Mouse (Mus musculus) embryonic facial prominence, embryonic 14.5 days (tissue): ENCODE results near the gene Gm10663. TPM values are rescaled to one million over a fixed set of nuclear protein-coding genes. Genes with fewer than 3 reads are reported as not detected.

Experiments
- ATAC-seq: fragments of 200-750 bp; cut with Nextera tagmentation; 2 replicates; pipeline ENCODE4 v1.8.0; 2017; ENCODE audit warnings: low read depth, moderate number of reproducible peaks, moderate TSS enrichment
- DNase-seq: peaks from one replicate; pipeline ENCODE4 v3.0.0-alpha.2; 2015; ENCODE audit warnings: low spot score
- H3K27ac ChIP-seq: fragments of 300-500 bp; sonication (generic); replicated peaks from 2 replicates; pipeline ENCODE4 v1.5.1; 2014; ENCODE audit warnings: low read depth, mild to moderate bottlenecking, low read length, moderate library complexity
- H3K27me3 ChIP-seq: fragments of 300-500 bp; sonication (generic); replicated peaks from 2 replicates; pipeline ENCODE4 v1.6.1; 2014; ENCODE audit warnings: low read length; ENCODE audit not compliant: control insufficient read depth, insufficient read depth
- H3K36me3 ChIP-seq: fragments of 300-500 bp; sonication (generic); 2 replicates; pipeline ENCODE4 v1.6.1; 2014; ENCODE audit warnings: low read length, mixed read lengths; ENCODE audit not compliant: control insufficient read depth, insufficient read depth
- H3K4me1 ChIP-seq: fragments of 300-500 bp; sonication (generic); 2 replicates; pipeline ENCODE4 v1.6.1; 2014; ENCODE audit warnings: antibody characterized with exemption, low read length; ENCODE audit not compliant: control insufficient read depth, insufficient read depth
- H3K4me2 ChIP-seq: fragments of 300-500 bp; sonication (generic); 2 replicates; pipeline ENCODE4 v1.6.1; 2014; ENCODE audit warnings: low read depth, mild to moderate bottlenecking, low read length, moderate library complexity, mixed read lengths
- H3K4me3 ChIP-seq: fragments of 300-500 bp; sonication (generic); 2 replicates; pipeline ENCODE4 v1.5.1; 2014; ENCODE audit warnings: low read depth, mild to moderate bottlenecking, low read length
- H3K9ac ChIP-seq: fragments of 300-500 bp; sonication (generic); 2 replicates; pipeline ENCODE4 v1.6.1; 2014; ENCODE audit warnings: low read depth, mild to moderate bottlenecking, low read length, moderate library complexity, mixed read lengths
- H3K9me3 ChIP-seq: fragments of 300-500 bp; sonication (generic); 2 replicates; pipeline ENCODE4 v1.6.1; 2016; ENCODE audit warnings: low read length; ENCODE audit not compliant: control insufficient read depth
- WGBS: fragments of 180-500 bp; shearing (Covaris S2); extraction: QIAGEN DNeasy Blood & Tissue Kit; methylation state at CpG from one replicate; pipeline ENCODE4 v1.1.7; 2014; 5-methylcytosine and 5-hydroxymethylcytosine counted together
- polyA plus RNA-seq: library from polyadenylated mRNA; unstranded; fragments of >200 nt; fragmentation: Nextera tagmentation; extraction: Ambion mirVana; gene quantifications from 2 replicates; pipeline ENCODE4 v1.2.1, GENCODE M21; 2014

Gm10663 gene
- polyA plus RNA-seq, 1 experiment from 2014 or later: not detected

GRCm38 (mm10) chr8:65097760-65098415, 23.1 kb downstream of the Gm10663 start:
- WGBS: 67% methylated on average over 7 of the region's 7 CpGs
- Histone ChIP-seq H3K4me3 (no peak overlapping the region), H3K27me3 (no peaks in the 10 kb centered on the region), H3K36me3 (no peaks in the 10 kb centered on the region), H3K9me3 (no peaks in the 10 kb centered on the region), H3K4me1 (no peaks in the 10 kb centered on the region), H3K9ac (no peak overlapping the region), H3K4me2 (no peak overlapping the region), H3K27ac (no peak overlapping the region)
- DNase-seq (peak; percentile 20), ATAC-seq (no peak)

- Histone ChIP-seq H3K9me3 (no peaks in the 10 kb centered on the region), H3K27ac (no peak overlapping the region), H3K4me3 (no peak overlapping the region), H3K36me3 (no peaks in the 10 kb centered on the region), H3K9ac (no peak overlapping the region), H3K4me2 (no peak overlapping the region), H3K4me1 (no peaks in the 10 kb centered on the region), H3K27me3 (no peaks in the 10 kb centered on the region)
- WGBS: 57% methylated on average over 3 of the region's 3 CpGs
- ATAC-seq: no peak
- no peak for DNase-seq
These were observed 24.9 kb downstream of the Gm10663 start for GRCm38 (mm10) chr8:65099735-65100134.

GRCm38 (mm10) chr8:65103632-65104031, 28.8 kb downstream of the Gm10663 start:
- ATAC-seq: no peak
- Histone ChIP-seq H3K4me2 (no peak overlapping the region), H3K27me3 (no peaks in the 10 kb centered on the region), H3K4me3 (no peak overlapping the region), H3K9ac (no peak overlapping the region), H3K27ac (no peak overlapping the region), H3K4me1 (no peaks in the 10 kb centered on the region), H3K9me3 (no peaks in the 10 kb centered on the region), H3K36me3 (no peaks in the 10 kb centered on the region)
- 86% methylated on average over 7 of the region's 7 CpGs for WGBS
- no peak for DNase-seq

GRCm38 (mm10) chr8:65104041-65104440, 29.2 kb downstream of the Gm10663 start:
- H3K27ac ChIP-seq: no peak overlapping the region
- ATAC-seq (no peak), DNase-seq (no peak)
- H3K4me2 ChIP-seq: no peak overlapping the region
- no peaks in the 10 kb centered on the region for H3K36me3 ChIP-seq
- no peaks in the 10 kb centered on the region for H3K9me3 ChIP-seq
- no peaks in the 10 kb centered on the region for H3K27me3 ChIP-seq
- 71% methylated on average over 4 of the region's 4 CpGs for WGBS
- H3K4me3 ChIP-seq: no peak overlapping the region
- no peaks in the 10 kb centered on the region for H3K4me1 ChIP-seq
- H3K9ac ChIP-seq: no peak overlapping the region

GRCm38 (mm10) chr8:65107936-65108718, 33.3 kb downstream of the Gm10663 start:
- Histone ChIP-seq H3K27ac (no peak overlapping the region), H3K9me3 (no peaks in the 10 kb centered on the region), H3K4me2 (no peak overlapping the region), H3K4me3 (no peak overlapping the region), H3K27me3 (no peaks in the 10 kb centered on the region), H3K36me3 (no peaks in the 10 kb centered on the region), H3K4me1 (no peaks in the 10 kb centered on the region), H3K9ac (no peak overlapping the region)
- ATAC-seq (no peak), DNase-seq (no peak)
- WGBS: 91% methylated on average over 25 of the region's 25 CpGs

- Histone ChIP-seq H3K36me3 (no peaks in the 10 kb centered on the region), H3K4me3 (no peak overlapping the region), H3K9ac (no peak overlapping the region), H3K27me3 (no peaks in the 10 kb centered on the region), H3K4me1 (no peaks in the 10 kb centered on the region), H3K9me3 (no peaks in the 10 kb centered on the region), H3K4me2 (no peak overlapping the region), H3K27ac (no peak overlapping the region)
- ATAC-seq: no peak
- no peak for DNase-seq
- 62% methylated on average over 6 of the region's 6 CpGs for WGBS
These were observed 34.1 kb downstream of the Gm10663 start for GRCm38 (mm10) chr8:65108936-65109335.

GRCm38 (mm10) chr8:65110285-65110691, 35.5 kb downstream of the Gm10663 start:
- H3K27me3 ChIP-seq: no peaks in the 10 kb centered on the region
- H3K36me3 ChIP-seq: no peaks in the 10 kb centered on the region
- no peaks in the 10 kb centered on the region for H3K4me1 ChIP-seq
- peak; percentile 79 for DNase-seq
- H3K27ac ChIP-seq: no peak overlapping the region
- ATAC-seq: peak; percentile 63; the same call in 1 of the 2 replicates
- H3K9me3 ChIP-seq: no peaks in the 10 kb centered on the region
- H3K9ac ChIP-seq: no peak overlapping the region
- no peak overlapping the region for H3K4me3 ChIP-seq
- no peak overlapping the region for H3K4me2 ChIP-seq
- 37% methylated on average over 5 of the region's 5 CpGs for WGBS

GRCm38 (mm10) chr8:65112092-65112491, 37.3 kb downstream of the Gm10663 start:
- Histone ChIP-seq H3K27me3 (no peaks in the 10 kb centered on the region), H3K4me3 (no peak overlapping the region), H3K4me1 (no peaks in the 10 kb centered on the region), H3K4me2 (no peak overlapping the region), H3K27ac (no peak overlapping the region), H3K9me3 (no peaks in the 10 kb centered on the region), H3K36me3 (no peaks in the 10 kb centered on the region), H3K9ac (no peak overlapping the region)
- WGBS: 78% methylated on average over 6 of the region's 6 CpGs
- ATAC-seq (no peak), DNase-seq (no peak)

GRCm38 (mm10) chr8:65126014-65126413, 51.2 kb downstream of the Gm10663 start:
- H3K4me3 ChIP-seq: no peak overlapping the region
- H3K27ac ChIP-seq: no peak overlapping the region
- WGBS: 52% methylated on average over 1 of the region's 1 CpGs
- H3K36me3 ChIP-seq: no peaks in the 10 kb centered on the region
- no peak for ATAC-seq
- H3K9ac ChIP-seq: no peak overlapping the region
- DNase-seq: no peak
- no peaks in the 10 kb centered on the region for H3K4me1 ChIP-seq
- H3K27me3 ChIP-seq: no peaks in the 10 kb centered on the region
- H3K9me3 ChIP-seq: no peaks in the 10 kb centered on the region
- no peak overlapping the region for H3K4me2 ChIP-seq
